Mouse (Mus musculus) lung, adult 18-20 months (tissue): Measurements from ENCODE around the gene H2-Q1.
A peak's percentile ranks its signal among the peaks of the same experiment; 100 is the strongest.
"Not testable (repeated sequence)": the region's sequence is repeated elsewhere in the genome, so short reads cannot be mapped to it uniquely, and the experiment has no call there.

Source experiments
- DNase-seq, 2 experiments: peaks; one replicate each; pipeline ENCODE4 v3.0.0; 2022; ENCODE audit warnings: mixed read lengths in 2 of 2

The H2-Q1 gene

DNA sequence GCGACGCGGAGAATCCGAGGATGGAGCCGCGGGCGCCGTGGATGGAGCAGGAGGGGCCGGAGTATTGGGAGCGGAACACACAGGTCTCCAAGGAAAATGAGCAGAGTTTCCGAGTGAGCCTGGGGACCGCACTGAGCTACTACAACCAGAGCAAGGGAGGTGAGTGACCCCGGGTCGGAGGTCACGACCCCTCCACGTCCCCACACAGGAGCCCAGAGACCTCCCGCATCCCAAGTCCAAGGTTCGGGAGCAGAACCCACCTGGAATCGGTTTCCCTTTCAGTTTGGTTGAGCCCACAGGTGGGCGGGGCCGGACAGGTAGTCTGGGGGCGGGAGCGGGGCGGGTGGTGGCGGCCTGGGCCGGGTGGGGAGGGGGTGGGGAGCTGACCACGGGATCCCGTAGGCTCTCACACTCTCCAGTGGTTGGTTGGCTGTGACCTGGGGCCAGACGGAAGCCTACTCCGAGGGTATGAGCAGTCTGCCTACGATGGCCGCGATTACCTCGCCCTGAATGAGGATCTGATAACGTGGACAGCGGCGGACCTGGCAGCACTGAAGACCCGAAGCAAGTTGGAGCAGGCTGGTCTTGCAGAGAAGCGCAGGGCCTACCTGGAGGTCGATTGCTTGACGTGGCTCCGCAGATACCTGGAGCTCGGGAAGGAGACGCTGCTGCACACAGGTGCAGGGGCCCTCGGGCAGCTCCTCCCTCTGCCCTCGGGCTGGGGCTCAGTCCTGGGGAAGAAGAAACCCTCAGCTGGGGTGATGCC lies 22.7 kb downstream of the H2-Q1 start:
- peak; percentile 55 to 67 for DNase-seq

DNA sequence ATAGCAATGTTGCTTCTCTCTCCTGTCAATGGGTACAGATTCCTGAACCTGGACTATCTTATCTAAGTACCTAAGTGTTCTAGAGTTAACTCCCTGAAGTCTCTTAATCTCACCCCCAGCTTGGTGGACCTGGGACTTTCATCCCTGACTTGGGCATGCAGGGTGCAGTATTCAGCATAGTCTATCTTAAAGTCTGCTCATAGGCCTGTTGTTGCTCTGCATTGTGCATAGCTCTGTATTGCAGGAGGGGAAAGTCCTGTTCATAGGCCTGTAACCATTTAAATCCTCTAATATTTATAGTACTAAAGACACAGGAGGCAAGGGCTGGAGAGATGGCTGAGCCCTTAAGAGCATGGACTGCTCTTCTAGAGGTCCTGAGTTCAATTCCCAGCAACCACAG lies 27.5 kb downstream of the H2-Q1 start:
- not testable (repeated sequence) for DNase-seq

DNA sequence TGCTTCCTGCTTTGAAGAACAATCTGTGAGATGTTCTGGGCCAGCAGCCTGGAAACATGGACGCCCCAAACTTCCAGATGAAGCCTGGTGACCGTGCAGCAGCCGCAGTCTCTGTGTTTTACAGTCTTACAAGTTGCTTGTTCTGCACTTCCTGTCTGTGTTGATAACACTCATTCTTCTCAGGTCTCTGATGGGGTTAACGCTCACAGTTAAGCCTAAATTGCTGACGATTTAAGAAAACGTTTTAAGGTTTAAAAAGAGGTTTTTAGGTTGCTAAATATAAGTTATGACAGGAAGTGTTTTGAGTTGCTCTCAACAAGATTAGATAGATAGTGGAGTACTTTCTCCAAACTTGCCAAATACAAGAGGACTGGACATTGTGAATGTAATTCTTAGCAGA lies 33.1 kb downstream of the H2-Q1 start:
- DNase-seq, result not testable (repeated sequence)

DNA sequence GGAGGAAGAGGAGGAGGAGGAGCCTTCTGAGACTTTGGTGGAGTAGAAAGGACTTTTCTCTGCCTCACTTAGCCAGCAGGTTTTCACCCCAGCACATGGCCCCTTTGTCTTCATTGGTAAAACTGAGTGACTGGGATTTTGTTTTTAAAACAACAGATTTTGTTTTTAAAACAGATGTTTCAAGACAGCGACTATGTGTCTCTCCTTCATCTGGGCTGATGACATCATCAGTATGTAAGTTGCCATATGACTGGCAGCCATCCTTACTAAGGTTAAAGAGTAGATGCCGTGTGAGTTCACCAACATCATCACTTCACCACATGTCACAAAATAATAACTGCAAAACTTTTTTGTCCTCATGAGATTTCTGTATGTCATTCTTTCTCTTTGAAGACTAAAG lies 33.9 kb downstream of the H2-Q1 start:
- DNase-seq, result no peak

DNA sequence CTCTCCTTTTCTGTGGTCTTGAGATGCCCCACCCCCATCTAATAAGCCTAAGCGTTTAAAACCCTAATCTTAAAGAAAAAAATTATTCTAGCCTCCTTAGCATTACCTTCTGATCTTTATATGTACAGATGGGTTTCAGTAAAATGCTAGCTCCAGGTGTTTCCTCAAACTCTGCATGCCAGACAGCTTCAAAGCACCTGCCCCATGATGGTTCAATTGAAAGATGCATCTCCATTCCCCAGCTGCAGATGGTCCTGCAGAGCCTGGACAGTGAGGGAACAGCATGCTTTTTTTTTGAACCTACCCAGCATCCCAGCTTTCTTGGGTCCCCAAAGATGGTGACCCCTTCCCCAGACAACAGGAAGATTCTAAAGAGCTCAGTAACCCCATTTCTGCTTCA lies 36.9 kb downstream of the H2-Q1 start:
- DNase-seq, result no peak

DNA sequence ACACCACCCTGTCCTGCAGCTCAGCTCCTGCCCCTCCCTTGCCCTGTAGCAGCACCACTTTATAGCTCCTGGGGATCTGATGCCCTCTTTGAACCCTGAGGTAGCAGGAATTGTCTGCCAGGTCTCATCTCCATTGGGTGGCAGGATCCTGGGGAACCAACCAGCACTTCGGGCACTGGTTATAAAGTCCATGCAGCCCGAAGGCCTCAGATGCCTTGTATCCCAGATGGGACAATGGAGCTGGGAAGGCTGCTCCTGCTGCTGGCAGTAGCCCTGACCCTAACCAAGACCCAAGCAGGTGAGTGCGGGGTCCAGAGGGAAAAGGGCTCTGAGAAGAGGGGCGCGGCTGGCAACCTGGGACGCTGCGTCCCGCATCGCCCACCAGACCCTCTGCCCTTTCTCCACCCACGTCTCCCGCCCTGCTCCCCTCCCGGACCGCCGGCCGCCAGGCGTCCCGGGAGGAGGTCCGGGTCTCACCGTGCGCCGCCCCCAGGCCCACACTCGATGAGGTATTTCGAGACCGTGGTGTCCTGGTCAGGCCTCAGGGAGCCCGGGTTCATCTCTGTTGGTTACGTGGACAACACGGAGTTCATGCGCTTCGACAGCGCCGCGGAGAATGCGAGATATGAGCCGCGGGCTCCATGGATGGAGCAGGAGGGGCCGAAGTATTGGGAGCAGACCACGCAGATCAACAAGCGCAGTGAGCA lies 38.7 kb downstream of the H2-Q1 start:
- no peak for DNase-seq

DNA sequence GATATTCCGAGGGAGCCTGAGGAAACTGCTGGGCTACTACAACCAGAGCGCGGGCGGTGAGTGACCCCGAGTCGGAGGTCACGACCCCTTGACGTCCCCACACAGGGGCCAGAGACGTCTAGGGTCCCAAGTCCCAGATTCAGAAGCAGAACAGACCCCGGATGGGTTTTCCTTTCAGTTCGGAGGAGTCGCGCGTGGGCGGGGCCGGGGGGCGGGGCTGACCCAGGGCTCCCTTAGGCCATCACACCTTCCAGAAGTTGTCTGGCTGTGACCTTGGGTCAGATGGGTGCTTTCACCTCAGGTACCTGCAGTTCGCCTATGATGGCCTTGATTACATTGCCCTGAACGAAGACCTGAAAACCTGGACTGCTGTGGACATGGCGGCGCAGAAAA lies 39.3 kb downstream of the H2-Q1 start:
- DNase-seq, result no peak
